Mouse (Mus musculus) midbrain, embryonic 15.5 days (tissue): Measurements from ENCODE around the gene Plxnc1. TPM values are rescaled to one million over a fixed set of nuclear protein-coding genes. Genes with fewer than 3 reads are reported as not detected.
A peak's percentile ranks its signal among the peaks of the same experiment; 100 is the strongest.

Source experiments
- ATAC-seq: fragments of 200-750 bp; cut with Nextera tagmentation; replicated peaks from 2 replicates; pipeline ENCODE4 v1.8.0; 2017; ENCODE audit warnings: moderate TSS enrichment
- H3K27ac ChIP-seq: fragments of 300-500 bp; sonication (generic); 2 replicates; pipeline ENCODE4 v1.5.1; 2015; ENCODE audit warnings: mild to moderate bottlenecking, inconsistent platforms
- H3K27me3 ChIP-seq: fragments of 300-500 bp; sonication (generic); replicated peaks from 2 replicates; pipeline ENCODE4 v1.6.1; 2015; ENCODE audit warnings: inconsistent platforms
- H3K36me3 ChIP-seq: fragments of 300-500 bp; sonication (generic); replicated peaks from 2 replicates; pipeline ENCODE4 v1.6.1; 2015; ENCODE audit warnings: inconsistent platforms
- H3K4me1 ChIP-seq: fragments of 300-500 bp; sonication (generic); 2 replicates; pipeline ENCODE4 v1.6.1; 2015; ENCODE audit warnings: inconsistent platforms
- H3K4me2 ChIP-seq: fragments of 300-500 bp; sonication (generic); 2 replicates; pipeline ENCODE4 v1.6.1; 2015; ENCODE audit warnings: inconsistent platforms, mild to moderate bottlenecking, moderate library complexity
- H3K4me3 ChIP-seq: fragments of 300-500 bp; sonication (generic); 2 replicates; pipeline ENCODE4 v1.5.1; 2015; ENCODE audit warnings: mild to moderate bottlenecking, inconsistent platforms
- H3K9ac ChIP-seq: fragments of 300-500 bp; sonication (generic); 2 replicates; pipeline ENCODE4 v1.6.1; 2015; ENCODE audit warnings: mild to moderate bottlenecking, inconsistent platforms
- H3K9me3 ChIP-seq: fragments of 300-500 bp; sonication (generic); 2 replicates; pipeline ENCODE4 v1.6.1; 2016; ENCODE audit warnings: inconsistent platforms
- WGBS: fragments of 180-500 bp; shearing (Covaris S2); methylation state at CpG from one replicate; pipeline ENCODE4 v1.1.7; 2015; ENCODE audit warnings: mixed read lengths; 5-methylcytosine and 5-hydroxymethylcytosine counted together
- polyA plus RNA-seq: library from polyadenylated mRNA; unstranded; fragments of >200 nt; fragmentation: Nextera tagmentation; extraction: Ambion mirVana; gene quantifications from 2 replicates; pipeline ENCODE4 v1.2.1, GENCODE M21; 2015

Plxnc1 gene
- 17.8 and 18.2 TPM in 2 replicates for polyA plus RNA-seq

- H3K27me3 ChIP-seq: no peaks in the 10 kb centered on the region
- ATAC-seq: peak; percentile 69
- peaks cover 43% of the 10 kb centered on the region for H3K4me1 ChIP-seq
Observed at GRCm38 (mm10) chr10:94944691-94945205, at the start of gene Plxnc1. Plxnc1 (minus strand) TSS chr10:94944835.

GRCm38 (mm10) chr10:94992127-94992526 is 47.5 kb upstream of the Plxnc1 start:
- no peak overlapping the region for H3K27ac ChIP-seq
- ATAC-seq: peak; percentile 43; the same call in 1 of the 2 replicates
- 9% methylated on average over 9 of the region's 9 CpGs for WGBS
- no peaks in the 10 kb centered on the region for H3K27me3 ChIP-seq
- H3K36me3 ChIP-seq: no peaks in the 10 kb centered on the region
- no peaks in the 10 kb centered on the region for H3K9me3 ChIP-seq
- no peak overlapping the region for H3K4me3 ChIP-seq
- H3K9ac ChIP-seq: no peak overlapping the region
- H3K4me2 ChIP-seq: peak overlapping the region; percentile 47; the same call in 1 of the 2 replicates
- peaks cover 10% of the 10 kb centered on the region for H3K4me1 ChIP-seq

More at GRCm38 (mm10) chr10:94944691-94945205, at the start of gene Plxnc1:
- Histone ChIP-seq H3K9ac (peak within 1 kb of the TSS; percentile 89), H3K36me3 (no peaks in the 10 kb centered on the region), H3K4me3 (peak within 1 kb of the TSS; percentile 85), H3K9me3 (no peaks in the 10 kb centered on the region), H3K27ac (peak within 1 kb of the TSS; percentile 93), H3K4me2 (peak within 1 kb of the TSS; percentile 67)
- WGBS: 0% methylated on average over 26 of the region's 57 CpGs

- ATAC-seq: peak; percentile 66
- Histone ChIP-seq H3K4me1 (peaks cover 10% of the 10 kb centered on the region), H3K27me3 (no peaks in the 10 kb centered on the region), H3K4me3 (peak overlapping the region; percentile 25; the same call in 1 of the 2 replicates), H3K9me3 (no peaks in the 10 kb centered on the region), H3K36me3 (no peaks in the 10 kb centered on the region), H3K4me2 (peak overlapping the region; percentile 47), H3K9ac (no peak overlapping the region), H3K27ac (peak overlapping the region; percentile 70)
- 13% methylated on average over 17 of the region's 17 CpGs for whole genome bisulfite sequencing
Observed at GRCm38 (mm10) chr10:94991564-94992097, 47.0 kb upstream of the Plxnc1 start.

GRCm38 (mm10) chr10:94990768-94991563 is 46.3 kb upstream of the Plxnc1 start:
- 15% methylated on average over 17 of the region's 17 CpGs for WGBS
- H3K27ac ChIP-seq: peak overlapping the region; percentile 70
- H3K4me2 ChIP-seq: peak overlapping the region; percentile 47
- H3K36me3 ChIP-seq: no peaks in the 10 kb centered on the region
- H3K9ac ChIP-seq: no peak overlapping the region
- ATAC-seq: peak; percentile 53
- peaks cover 10% of the 10 kb centered on the region for H3K4me1 ChIP-seq
- H3K27me3 ChIP-seq: no peaks in the 10 kb centered on the region
- H3K9me3 ChIP-seq: no peaks in the 10 kb centered on the region
- H3K4me3 ChIP-seq: 0 out of 2 replicates have a peak overlapping the region, but pooled peaks have one; percentile 25

GRCm38 (mm10) chr10:94989321-94989720 is 44.7 kb upstream of the Plxnc1 start:
- Histone ChIP-seq H3K9ac (no peak overlapping the region), H3K36me3 (no peaks in the 10 kb centered on the region), H3K27me3 (no peaks in the 10 kb centered on the region), H3K4me2 (no peak overlapping the region), H3K4me1 (peaks cover 10% of the 10 kb centered on the region), H3K27ac (no peak overlapping the region), H3K4me3 (no peak overlapping the region), H3K9me3 (no peaks in the 10 kb centered on the region)
- WGBS: 85% methylated on average over 5 of the region's 5 CpGs
- no peak for ATAC-seq

GRCm38 (mm10) chr10:94985103-94985502 is 40.5 kb upstream of the Plxnc1 start:
- H3K27ac ChIP-seq: no peak overlapping the region
- H3K27me3 ChIP-seq: no peaks in the 10 kb centered on the region
- no peaks in the 10 kb centered on the region for H3K36me3 ChIP-seq
- 87% methylated on average over 1 of the region's 1 CpGs for WGBS
- no peaks in the 10 kb centered on the region for H3K9me3 ChIP-seq
- H3K4me3 ChIP-seq: no peak overlapping the region
- ATAC-seq: no peak
- H3K4me1 ChIP-seq: peaks cover 10% of the 10 kb centered on the region
- no peak overlapping the region for H3K4me2 ChIP-seq
- no peak overlapping the region for H3K9ac ChIP-seq

GRCm38 (mm10) chr10:94982528-94982927 is 37.9 kb upstream of the Plxnc1 start:
- H3K36me3 ChIP-seq: no peaks in the 10 kb centered on the region
- H3K4me2 ChIP-seq: no peak overlapping the region
- H3K9ac ChIP-seq: no peak overlapping the region
- H3K4me3 ChIP-seq: no peak overlapping the region
- peak overlapping the region; percentile 56; the same call in 1 of the 2 replicates for H3K27ac ChIP-seq
- H3K9me3 ChIP-seq: no peaks in the 10 kb centered on the region
- ATAC-seq: no peak
- H3K4me1 ChIP-seq: peaks cover 24% of the 10 kb centered on the region
- H3K27me3 ChIP-seq: no peaks in the 10 kb centered on the region
- 85% methylated on average over 8 of the region's 8 CpGs for WGBS

- Histone ChIP-seq H3K27ac (peak overlapping the region; percentile 56), H3K27me3 (no peaks in the 10 kb centered on the region), H3K36me3 (no peaks in the 10 kb centered on the region), H3K9me3 (no peaks in the 10 kb centered on the region), H3K4me2 (peak overlapping the region; percentile 37), H3K9ac (no peak overlapping the region), H3K4me3 (no peak overlapping the region), H3K4me1 (peaks cover 24% of the 10 kb centered on the region)
- ATAC-seq: peak; percentile 79
- WGBS: 12% methylated on average over 12 of the region's 12 CpGs
Observed at GRCm38 (mm10) chr10:94981466-94982138, 37.0 kb upstream of the Plxnc1 start.

GRCm38 (mm10) chr10:94978265-94978822 is 33.7 kb upstream of the Plxnc1 start:
- H3K36me3 ChIP-seq: no peaks in the 10 kb centered on the region
- H3K4me2 ChIP-seq: peak overlapping the region; percentile 7; the same call in 1 of the 2 replicates
- no peak overlapping the region for H3K4me3 ChIP-seq
- 10% methylated on average over 5 of the region's 5 CpGs for WGBS
- peaks cover 24% of the 10 kb centered on the region for H3K4me1 ChIP-seq
- H3K27ac ChIP-seq: peak overlapping the region; percentile 67
- no peaks in the 10 kb centered on the region for H3K27me3 ChIP-seq
- peak; percentile 63 for ATAC-seq
- no peaks in the 10 kb centered on the region for H3K9me3 ChIP-seq
- H3K9ac ChIP-seq: no peak overlapping the region

GRCm38 (mm10) chr10:94976329-94976728 is 31.7 kb upstream of the Plxnc1 start:
- no peak overlapping the region for H3K4me3 ChIP-seq
- H3K27me3 ChIP-seq: no peaks in the 10 kb centered on the region
- peaks cover 13% of the 10 kb centered on the region for H3K4me1 ChIP-seq
- H3K27ac ChIP-seq: no peak overlapping the region
- H3K4me2 ChIP-seq: no peak overlapping the region
- no peak overlapping the region for H3K9ac ChIP-seq
- WGBS: 64% methylated on average over 5 of the region's 5 CpGs
- H3K9me3 ChIP-seq: no peaks in the 10 kb centered on the region
- ATAC-seq: no peak
- no peaks in the 10 kb centered on the region for H3K36me3 ChIP-seq

- peaks cover 13% of the 10 kb centered on the region for H3K4me1 ChIP-seq
- no peak for ATAC-seq
Observed at GRCm38 (mm10) chr10:94975099-94975496, 30.5 kb upstream of the Plxnc1 start.

More at GRCm38 (mm10) chr10:94975099-94975496, 30.5 kb upstream of the Plxnc1 start:
- Histone ChIP-seq H3K36me3 (no peaks in the 10 kb centered on the region), H3K4me2 (no peak overlapping the region), H3K27ac (no peak overlapping the region), H3K9ac (no peak overlapping the region), H3K9me3 (no peaks in the 10 kb centered on the region), H3K27me3 (no peaks in the 10 kb centered on the region), H3K4me3 (no peak overlapping the region)
- WGBS: 53% methylated on average over 4 of the region's 4 CpGs
